Mouse (Mus musculus): Measurements from ENCODE around the gene Skap1.

The Skap1 gene

GRCm38 (mm10) chr11:96743000-96743399 lies 278.6 kb downstream of the Skap1 start:
- in situ Hi-C loops (cut with MseI, MboI): no loop called here

- in situ Hi-C loops (cut with MseI, MboI): no loop called here
Observed at GRCm38 (mm10) chr11:96743891-96744290, 279.5 kb downstream of the Skap1 start.

- in situ Hi-C loops (cut with MseI, MboI): no loop called here
Observed at GRCm38 (mm10) chr11:96746648-96747047, 282.3 kb downstream of the Skap1 start.

- in situ Hi-C loops (cut with MseI, MboI): no loop called here
Observed at GRCm38 (mm10) chr11:96747555-96747954, 283.2 kb downstream of the Skap1 start.

GRCm38 (mm10) chr11:96755298-96755697 lies 290.9 kb downstream of the Skap1 start:
- in situ Hi-C loops (cut with MseI, MboI): no loop called here

GRCm38 (mm10) chr11:96757421-96757820 lies 293.0 kb downstream of the Skap1 start:
- in situ Hi-C loops (cut with MseI, MboI): no loop called here

GRCm38 (mm10) chr11:96758402-96758801 lies 294.0 kb downstream of the Skap1 start:
- in situ Hi-C loops (cut with MseI, MboI): no loop called here

GRCm38 (mm10) chr11:96760042-96760441 lies 295.6 kb downstream of the Skap1 start:
- in situ Hi-C loops (cut with MseI, MboI): no loop called here

GRCm38 (mm10) chr11:96761984-96762383 lies 297.6 kb downstream of the Skap1 start:
- in situ Hi-C loops (cut with MseI, MboI): no loop called here

GRCm38 (mm10) chr11:96762742-96763470 lies 298.5 kb downstream of the Skap1 start:
- in situ Hi-C loops (cut with MseI, MboI): no loop called here

GRCm38 (mm10) chr11:96764511-96765350 lies 300.3 kb downstream of the Skap1 start:
- in situ Hi-C loops (cut with MseI, MboI): no loop called here

- in situ Hi-C loops (cut with MseI, MboI): no loop called here
Observed at GRCm38 (mm10) chr11:96765645-96766044, 301.3 kb downstream of the Skap1 start.

- in situ Hi-C loops (cut with MseI, MboI): no loop called here
Observed at GRCm38 (mm10) chr11:96766555-96766954, 302.2 kb downstream of the Skap1 start.

- in situ Hi-C loops (cut with MseI, MboI): no loop called here
Observed at GRCm38 (mm10) chr11:96767096-96767495, 302.7 kb downstream of the Skap1 start.

GRCm38 (mm10) chr11:96768240-96768639 lies 303.8 kb downstream of the Skap1 start:
- in situ Hi-C loops (cut with MseI, MboI): no loop called here

- in situ Hi-C loops (cut with MseI, MboI): no loop called here
Observed at GRCm38 (mm10) chr11:96771274-96771975, 307.0 kb downstream of the Skap1 start.

GRCm38 (mm10) chr11:96772413-96772812 lies 308.0 kb downstream of the Skap1 start:
- in situ Hi-C loops (cut with MseI, MboI): no loop called here

- in situ Hi-C loops (cut with MseI, MboI): no loop called here
Observed at GRCm38 (mm10) chr11:96774536-96774935, 310.1 kb downstream of the Skap1 start.

- in situ Hi-C loops (cut with MseI, MboI): no loop called here
Observed at GRCm38 (mm10) chr11:96775063-96775462, 310.7 kb downstream of the Skap1 start.

- in situ Hi-C loops (cut with MseI, MboI): no loop called here
Observed at GRCm38 (mm10) chr11:96775665-96776064, 311.3 kb downstream of the Skap1 start.

- in situ Hi-C loops (cut with MseI, MboI): no loop called here
Observed at GRCm38 (mm10) chr11:96776068-96776467, 311.7 kb downstream of the Skap1 start.
